Mouse (Mus musculus): ENCODE data around the gene Nemf.
A peak's percentile ranks its signal among the peaks of the same experiment; 100 is the strongest.

Gene Nemf

GRCm38 (mm10) chr12:69304051-69304450 is 52.9 kb downstream of the Nemf start:
- ATAC-seq (ENCODE audit: low TSS enrichment), result no peak

GRCm38 (mm10) chr12:69302171-69302570 is 54.8 kb downstream of the Nemf start:
- ATAC-seq (ENCODE audit: low TSS enrichment), result no peak

- ATAC-seq (ENCODE audit: low TSS enrichment), result no peak
Observed at GRCm38 (mm10) chr12:69300391-69300790, 56.6 kb downstream of the Nemf start.

GRCm38 (mm10) chr12:69299831-69300230 is 57.1 kb downstream of the Nemf start:
- ATAC-seq (ENCODE audit: low TSS enrichment), result no peak

GRCm38 (mm10) chr12:69299231-69299630 is 57.7 kb downstream of the Nemf start:
- ATAC-seq (ENCODE audit: low TSS enrichment), result no peak

GRCm38 (mm10) chr12:69298281-69298680 is 58.7 kb downstream of the Nemf start:
- ATAC-seq (ENCODE audit: low TSS enrichment), result no peak

- ATAC-seq (ENCODE audit: low TSS enrichment), result no peak
Observed at GRCm38 (mm10) chr12:69297411-69298150, 59.4 kb downstream of the Nemf start.

GRCm38 (mm10) chr12:69296511-69297410 is 60.2 kb downstream of the Nemf start, which contains the start of gene Klhdc2:
TSS of gene Klhdc2 (plus strand) at chr12:69296681.
- peak; percentile 98 for ATAC-seq (ENCODE audit: low TSS enrichment)

- no peak for ATAC-seq (ENCODE audit: low TSS enrichment)
Observed at GRCm38 (mm10) chr12:69295651-69296050, 61.3 kb downstream of the Nemf start.

- no peak for ATAC-seq (ENCODE audit: low TSS enrichment)
Observed at GRCm38 (mm10) chr12:69294936-69295335, 62.0 kb downstream of the Nemf start.

- no peak for ATAC-seq (ENCODE audit: low TSS enrichment)
Observed at GRCm38 (mm10) chr12:69293815-69294214, 63.1 kb downstream of the Nemf start.

- ATAC-seq (ENCODE audit: low TSS enrichment), result no peak
Observed at GRCm38 (mm10) chr12:69292401-69292800, 64.6 kb downstream of the Nemf start.

GRCm38 (mm10) chr12:69288699-69289098 is 68.3 kb downstream of the Nemf start:
- no peak for ATAC-seq (ENCODE audit: low TSS enrichment)

- ATAC-seq (ENCODE audit: low TSS enrichment), result no peak
Observed at GRCm38 (mm10) chr12:69287535-69287934, 69.4 kb downstream of the Nemf start.

GRCm38 (mm10) chr12:69283146-69283545 is 73.8 kb downstream of the Nemf start:
- no peak for ATAC-seq (ENCODE audit: low TSS enrichment)

GRCm38 (mm10) chr12:69280915-69281314 is 76.0 kb downstream of the Nemf start:
- no peak for ATAC-seq (ENCODE audit: low TSS enrichment)

GRCm38 (mm10) chr12:69279931-69280469 is 77.0 kb downstream of the Nemf start:
- ATAC-seq (ENCODE audit: low TSS enrichment), result no peak

- ATAC-seq (ENCODE audit: low TSS enrichment), result no peak
Observed at GRCm38 (mm10) chr12:69268956-69269355, 88.0 kb downstream of the Nemf start.

GRCm38 (mm10) chr12:69267956-69268632 is 88.9 kb downstream of the Nemf start:
- peak; percentile 62; the same call in 1 of the 2 replicates for ATAC-seq (ENCODE audit: low TSS enrichment)

GRCm38 (mm10) chr12:69265031-69265430 is 91.9 kb downstream of the Nemf start:
- ATAC-seq (ENCODE audit: low TSS enrichment), result no peak

GRCm38 (mm10) chr12:69262251-69262650 is 94.7 kb downstream of the Nemf start:
- ATAC-seq (ENCODE audit: low TSS enrichment), result no peak
